Mouse (Mus musculus): ENCODE measurements around the gene Ctsk. TPM values are rescaled to one million over a fixed set of nuclear protein-coding genes. Genes with fewer than 3 reads are reported as not detected.
"Not testable (repeated sequence)": the region's sequence is repeated elsewhere in the genome, so short reads cannot be mapped to it uniquely, and the experiment has no call there.

Ctsk gene
- polyA plus RNA-seq, 1 experiment from 2014 or later, result 10.8 TPM

GRCm38 (mm10) chr3:95526622-95527211 is 27.7 kb downstream of the Ctsk start, which contains the start of gene Ctss:
TSS of gene Ctss (plus strand) at chr3:95526786.
- Histone ChIP-seq H3K4me3 (no peak within 1 kb of the TSS), H3K9me3 (no peaks in the 10 kb centered on the region), H3K27me3 (no peaks in the 10 kb centered on the region), H3K4me1 (replicated peaks) (no peaks in the 10 kb centered on the region), H3K36me3 (no peaks in the 10 kb centered on the region), H3K4me2 (no peak within 1 kb of the TSS), H3K9ac (no peak within 1 kb of the TSS), H3K27ac (no peak within 1 kb of the TSS)
- WGBS, result 92% methylated on average over 8 of the region's 8 CpGs
- ATAC-seq (ENCODE audit: low FRiP score), result no peak

GRCm38 (mm10) chr3:95529814-95530213 is 30.8 kb downstream of the Ctsk start:
- no peaks in the 10 kb centered on the region for H3K36me3 ChIP-seq
- H3K27me3 ChIP-seq, result no peaks in the 10 kb centered on the region
- 92% methylated on average over 6 of the region's 6 CpGs for WGBS
- no peak overlapping the region for H3K4me2 ChIP-seq
- no peaks in the 10 kb centered on the region for H3K4me1 ChIP-seq (replicated peaks)
- no peak overlapping the region for H3K4me3 ChIP-seq
- no peak overlapping the region for H3K9ac ChIP-seq
- ATAC-seq (ENCODE audit: low FRiP score), result no peak
- H3K9me3 ChIP-seq, result no peaks in the 10 kb centered on the region
- no peak overlapping the region for H3K27ac ChIP-seq

GRCm38 (mm10) chr3:95531025-95531424 is 32.0 kb downstream of the Ctsk start:
- WGBS, result 95% methylated on average over 1 of the region's 1 CpGs
- Histone ChIP-seq H3K9me3 (no peaks in the 10 kb centered on the region), H3K36me3 (no peaks in the 10 kb centered on the region), H3K27me3 (no peaks in the 10 kb centered on the region), H3K4me2 (no peak overlapping the region), H3K27ac (no peak overlapping the region), H3K9ac (no peak overlapping the region), H3K4me3 (no peak overlapping the region), H3K4me1 (replicated peaks) (no peaks in the 10 kb centered on the region)
- no peak for ATAC-seq (ENCODE audit: low FRiP score)

DNA sequence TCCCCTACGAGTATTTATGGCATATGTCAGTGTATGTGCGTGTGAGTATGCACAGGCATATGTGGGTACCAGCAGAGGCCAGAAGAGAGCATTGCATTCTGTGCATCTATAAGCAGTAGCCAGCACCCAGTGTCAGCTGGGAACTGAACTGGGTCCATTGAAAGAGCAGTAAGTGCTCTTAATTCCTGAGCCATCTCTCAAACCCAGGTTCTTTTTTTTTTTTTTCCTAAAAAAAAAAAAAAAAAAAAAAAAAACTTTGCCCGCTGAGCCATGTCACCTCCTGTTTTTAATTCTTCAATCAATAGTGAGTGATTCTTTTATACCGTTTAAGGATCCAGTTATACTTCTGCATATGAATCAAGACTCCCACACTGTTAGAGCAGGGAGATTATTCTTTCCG is 34.3 kb downstream of the Ctsk start:
- Histone ChIP-seq H3K4me1 (replicated peaks) (no peaks in the 10 kb centered on the region), H3K9me3 (no peaks in the 10 kb centered on the region), H3K27me3 (no peaks in the 10 kb centered on the region), H3K9ac (no peak overlapping the region), H3K36me3 (no peaks in the 10 kb centered on the region), H3K4me2 (no peak overlapping the region), H3K4me3 (no peak overlapping the region), H3K27ac (no peak overlapping the region)
- no peak for ATAC-seq (ENCODE audit: low FRiP score)
- WGBS, result 91% methylated on average over 5 of the region's 5 CpGs

- Histone ChIP-seq H3K27me3 (no peaks in the 10 kb centered on the region), H3K4me2 (no peak overlapping the region), H3K4me1 (replicated peaks) (no peaks in the 10 kb centered on the region), H3K27ac (no peak overlapping the region), H3K9me3 (no peaks in the 10 kb centered on the region), H3K36me3 (no peaks in the 10 kb centered on the region), H3K4me3 (no peak overlapping the region), H3K9ac (no peak overlapping the region)
- 95% methylated on average over 1 of the region's 1 CpGs for WGBS
- ATAC-seq (ENCODE audit: low FRiP score), result no peak
Measured at GRCm38 (mm10) chr3:95534927-95535326, 35.9 kb downstream of the Ctsk start.

DNA sequence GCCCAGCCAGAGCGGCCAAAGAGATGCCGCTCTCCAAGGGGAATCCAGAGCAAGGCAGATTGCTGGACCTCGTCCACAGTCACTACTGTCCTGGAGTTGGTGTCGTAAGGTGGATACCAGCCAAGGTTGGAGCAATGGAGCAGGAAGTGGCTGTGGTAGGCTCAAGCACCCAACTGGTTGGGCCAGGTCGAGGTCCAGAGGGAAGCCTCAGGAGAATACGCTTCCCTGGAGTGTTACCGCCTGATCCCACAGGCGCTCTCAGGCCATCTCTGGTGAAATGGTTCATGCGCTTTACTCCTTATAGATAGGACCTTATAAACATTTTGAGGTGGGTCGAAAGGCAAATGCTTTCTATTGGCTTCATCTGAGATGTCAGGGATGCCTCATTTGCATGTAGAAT is 39.9 kb downstream of the Ctsk start:
- H3K4me3 ChIP-seq, result no peak overlapping the region
- H3K9me3 ChIP-seq, result no peaks in the 10 kb centered on the region
- H3K27ac ChIP-seq, result no peak overlapping the region
- no peak overlapping the region for H3K4me2 ChIP-seq
- WGBS, result 92% methylated on average over 10 of the region's 10 CpGs
- no peaks in the 10 kb centered on the region for H3K4me1 ChIP-seq (replicated peaks)
- no peak for ATAC-seq (ENCODE audit: low FRiP score)
- H3K27me3 ChIP-seq, result no peaks in the 10 kb centered on the region
- no peak overlapping the region for H3K9ac ChIP-seq
- no peaks in the 10 kb centered on the region for H3K36me3 ChIP-seq

DNA sequence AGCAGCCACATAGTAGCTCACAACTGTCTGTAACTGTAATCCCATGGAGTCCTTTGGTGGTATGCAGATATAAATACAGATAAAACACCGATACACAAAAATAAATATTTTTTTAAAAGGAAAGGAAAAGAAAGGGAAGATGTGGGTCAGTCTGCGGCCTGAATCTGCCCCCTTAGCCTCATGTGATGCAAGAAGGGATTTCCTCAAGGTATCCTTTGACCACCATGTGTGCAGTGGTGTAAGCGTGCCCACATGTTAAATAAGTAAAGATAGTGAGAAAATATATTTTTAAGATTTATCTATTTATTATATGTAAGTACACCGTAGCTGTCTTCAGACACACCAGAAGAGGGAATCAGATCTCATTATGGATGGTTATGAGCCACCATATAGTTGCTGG is 40.8 kb downstream of the Ctsk start:
- WGBS, result 92% methylated on average over 4 of the region's 4 CpGs
- ATAC-seq (ENCODE audit: low FRiP score), result no peak
- Histone ChIP-seq H3K27ac (no peak overlapping the region), H3K4me1 (replicated peaks) (no peaks in the 10 kb centered on the region), H3K4me2 (no peak overlapping the region), H3K4me3 (no peak overlapping the region), H3K9ac (no peak overlapping the region), H3K9me3 (no peaks in the 10 kb centered on the region), H3K36me3 (no peaks in the 10 kb centered on the region), H3K27me3 (no peaks in the 10 kb centered on the region)

DNA sequence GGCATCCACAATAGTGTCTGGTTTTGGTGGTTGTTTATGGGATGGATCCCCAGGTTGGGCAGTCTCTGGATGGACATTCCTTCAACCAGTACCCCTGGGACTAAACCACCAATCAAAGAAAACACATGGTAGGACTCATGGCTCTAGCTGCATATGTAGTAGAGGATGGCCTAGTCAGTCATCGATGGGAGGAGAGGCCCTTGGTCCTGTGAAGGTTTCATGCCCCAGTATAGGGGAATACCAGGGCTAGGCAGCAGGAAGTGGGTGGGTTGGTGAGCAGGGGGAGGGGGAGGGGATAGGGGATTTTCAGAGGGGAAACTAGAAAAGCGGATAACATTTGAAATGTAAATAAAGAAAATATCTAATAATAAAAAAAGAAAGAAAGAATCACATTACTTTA is 42.1 kb downstream of the Ctsk start:
- H3K27me3 ChIP-seq, result not testable (repeated sequence)
- 97% methylated on average over 2 of the region's 2 CpGs for WGBS

GRCm38 (mm10) chr3:95542171-95542570 is 43.1 kb downstream of the Ctsk start:
- no peak overlapping the region for H3K4me3 ChIP-seq
- no peak for ATAC-seq (ENCODE audit: low FRiP score)
- no peak overlapping the region for H3K9ac ChIP-seq
- H3K27me3 ChIP-seq, result no peaks in the 10 kb centered on the region
- no peak overlapping the region for H3K4me2 ChIP-seq
- H3K36me3 ChIP-seq, result no peaks in the 10 kb centered on the region
- no peaks in the 10 kb centered on the region for H3K4me1 ChIP-seq (replicated peaks)
- no peaks in the 10 kb centered on the region for H3K9me3 ChIP-seq
- H3K27ac ChIP-seq, result no peak overlapping the region

More for the DNA sequence above, 42.1 kb downstream of the Ctsk start:
- not testable (repeated sequence) for H3K9me3 ChIP-seq; H3K4me2 ChIP-seq; H3K36me3 ChIP-seq; H3K4me3 ChIP-seq; H3K27ac ChIP-seq; H3K9ac ChIP-seq; H3K4me1 ChIP-seq (replicated peaks); ATAC-seq (ENCODE audit: low FRiP score)

- Histone ChIP-seq H3K4me2 (no peak overlapping the region), H3K9me3 (no peaks in the 10 kb centered on the region), H3K36me3 (no peaks in the 10 kb centered on the region), H3K9ac (no peak overlapping the region), H3K27ac (no peak overlapping the region), H3K4me1 (replicated peaks) (no peaks in the 10 kb centered on the region), H3K4me3 (no peak overlapping the region), H3K27me3 (no peaks in the 10 kb centered on the region)
- WGBS, result 77% methylated on average over 7 of the region's 7 CpGs
- ATAC-seq (ENCODE audit: low FRiP score), result no peak
Measured at GRCm38 (mm10) chr3:95542981-95543380, 43.9 kb downstream of the Ctsk start.

- no peaks in the 10 kb centered on the region for H3K27me3 ChIP-seq
- H3K4me3 ChIP-seq, result no peak overlapping the region
- H3K36me3 ChIP-seq, result no peaks in the 10 kb centered on the region
- no peaks in the 10 kb centered on the region for H3K4me1 ChIP-seq (replicated peaks)
- no peaks in the 10 kb centered on the region for H3K9me3 ChIP-seq
- no peak overlapping the region for H3K4me2 ChIP-seq
- H3K27ac ChIP-seq, result no peak overlapping the region
- 72% methylated on average over 1 of the region's 1 CpGs for WGBS
- H3K9ac ChIP-seq, result no peak overlapping the region
- ATAC-seq (ENCODE audit: low FRiP score), result no peak
Measured at GRCm38 (mm10) chr3:95550176-95550575, 51.1 kb downstream of the Ctsk start.

GRCm38 (mm10) chr3:95553986-95554385 is 54.9 kb downstream of the Ctsk start:
- Histone ChIP-seq H3K36me3 (no peaks in the 10 kb centered on the region), H3K27ac (no peak overlapping the region), H3K4me2 (no peak overlapping the region), H3K27me3 (no peaks in the 10 kb centered on the region), H3K4me1 (replicated peaks) (no peaks in the 10 kb centered on the region), H3K4me3 (no peak overlapping the region), H3K9me3 (no peaks in the 10 kb centered on the region), H3K9ac (no peak overlapping the region)
- 64% methylated on average over 3 of the region's 3 CpGs for WGBS
- ATAC-seq (ENCODE audit: low FRiP score), result no peak
